Mouse (Mus musculus): ENCODE data around the gene Irgm2.

- no peak for TF ChIP-seq CTCF (IDR thresholded peaks at IDR 0.05; ENCODE audit: extremely low read depth, insufficient read length, insufficient replicate concordance, low read depth, low read length)
- no peak for TF ChIP-seq POLR2A (IDR thresholded peaks at IDR 0.05; ENCODE audit: low read depth, low read length)
Observed at GRCm38 (mm10) chr11:58211062-58211681, 11.8 kb downstream of the Irgm2 start.
